ENCODE assay signal across 24 mouse cellular contexts in the genomic region with DNA sequence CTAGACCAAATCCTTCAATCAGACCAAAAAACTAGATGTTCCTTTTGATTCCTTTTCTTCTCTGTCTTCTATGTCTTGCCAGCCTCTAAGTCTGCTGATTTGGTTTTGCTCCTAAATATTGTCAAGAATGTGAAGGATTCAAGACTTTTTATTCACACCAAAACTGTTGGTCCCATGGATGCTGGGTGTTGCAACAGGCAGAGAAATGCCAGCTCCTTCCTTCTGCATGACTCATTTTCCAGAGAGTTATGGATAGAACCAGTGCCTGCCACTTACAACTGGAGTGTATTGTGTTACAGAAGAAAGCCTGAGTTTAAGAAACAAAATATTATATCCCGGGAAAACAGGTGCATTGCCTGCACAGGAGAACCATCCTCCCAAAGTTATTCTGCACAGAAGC. TPM values are rescaled to one million over a fixed set of nuclear protein-coding genes. Genes with fewer than 3 reads are reported as not detected.
DNase-seq lines count a peak whose midpoint lies in the region; ATAC-seq and TF ChIP-seq lines count a peak whose summit lies in the region.
"Had no signal": no experiment of that assay in that cellular context is flagged by ENCODE, and none has a peak within 500 bp of the region (broad histone marks: within the 10 kb centered on the region; RNA-seq: fewer than 3 reads in every experiment).

No protein-coding gene starts in this region.

- H3K4me3 ChIP-seq in gastrocnemius, adult 2 months, result no peak overlapping the region
- no peak overlapping the region for H3K4me3 ChIP-seq in midbrain, postnatal 0 days (ENCODE audit: low read depth, low read length)
- H3K4me3 ChIP-seq: heart, embryonic 13.5 days; hindbrain, embryonic 12.5 days; hindbrain, embryonic 15.5 days had no signal

- no peaks in the 10 kb centered on the region for H3K9me3 ChIP-seq in midbrain, postnatal 0 days (ENCODE audit: low read length)
- H3K9me3 ChIP-seq: G1E; heart, embryonic 13.5 days; hindbrain, embryonic 12.5 days; hindbrain, embryonic 15.5 days had no signal

- H3K4me1 ChIP-seq in midbrain, postnatal 0 days (ENCODE audit: insufficient read depth, low read length), result no peaks in the 10 kb centered on the region

- H3K27me3 ChIP-seq in midbrain, postnatal 0 days (ENCODE audit: insufficient read depth, low read length), result no peaks in the 10 kb centered on the region
- H3K27me3 ChIP-seq: CH12.LX; heart, embryonic 13.5 days; hindbrain, embryonic 12.5 days; hindbrain, embryonic 15.5 days had no signal

- H3K36me3 ChIP-seq in midbrain, postnatal 0 days (ENCODE audit: insufficient read depth, low read length), result no peaks in the 10 kb centered on the region
- H3K36me3 ChIP-seq: G1E; heart, embryonic 13.5 days; hindbrain, embryonic 12.5 days; hindbrain, embryonic 15.5 days had no signal

- H3K9ac ChIP-seq in midbrain, postnatal 0 days (replicated peaks; ENCODE audit: low read length, poor library complexity, severe bottlenecking), result no peak overlapping the region
- H3K9ac ChIP-seq: forebrain, postnatal 0 days; heart, embryonic 13.5 days; hindbrain, embryonic 12.5 days; hindbrain, embryonic 15.5 days had no signal

- no peak overlapping the region for H3K27ac ChIP-seq in gastrocnemius, adult 2 months
- no peak overlapping the region for H3K27ac ChIP-seq in midbrain, postnatal 0 days (ENCODE audit: low read depth, low read length)
- H3K27ac ChIP-seq: heart, embryonic 13.5 days; hindbrain, embryonic 12.5 days; hindbrain, embryonic 15.5 days had no signal

- H3K4me2 ChIP-seq in midbrain, postnatal 0 days (ENCODE audit: low read depth, low read length, poor library complexity, severe bottlenecking), result no peak overlapping the region
- H3K4me2 ChIP-seq: heart, embryonic 13.5 days; hindbrain, embryonic 12.5 days; hindbrain, embryonic 15.5 days had no signal

- ATAC-seq in frontal cortex, adult (ENCODE audit: low TSS enrichment), result peak; percentile 62; the same call in 1 of the 2 replicates
- no peak for ATAC-seq in midbrain, postnatal 0 days (ENCODE audit: low FRiP score)
- ATAC-seq: activated CD4-positive, CD25-positive, alpha-beta regulatory T cell, adult 4 months; forebrain, embryonic 14.5 days; forebrain, postnatal 0 days; intestine, postnatal 0 days had no signal

- 90% methylated on average over 1 of the region's 1 CpGs for WGBS in midbrain, postnatal 0 days

- no peak for TF ChIP-seq CTCF in gastrocnemius, adult 2 months (IDR thresholded peaks at IDR 0.05)
- TF ChIP-seq CTCF in midbrain, postnatal 0 days (IDR thresholded peaks at IDR 0.05), result no peak

- intact Hi-C loops in gastrocnemius, adult 2 months (cut with DNase I), result no loop called here

- no peak for DNase-seq in frontal cortex, adult 2 months (ENCODE audit: extremely low spot score in 1 of 2, low spot score in 1 of 2)
- DNase-seq in 3T3-L1 (ENCODE audit: low read depth, low spot score), result peak; percentile 75
- DNase-seq in adipocyte (ENCODE audit: low spot score), result peak; percentile 47
- no peak for DNase-seq in gastrocnemius, adult 2 months
- DNase-seq in midbrain, postnatal 0 days (ENCODE audit: low spot score), result no peak
- DNase-seq: adrenal gland, postnatal 10 days; adrenal gland, postnatal 36 days; B cell, adult 2 months; cerebellum, adult 18-20 months; cerebellum, adult 9-10 months; cerebellum, postnatal 14 days; forebrain, postnatal 0 days; gastrocnemius, postnatal 14 days; heart, postnatal 14 days; heart, postnatal 4 days had no signal

RNA-seq across cellular contexts. Expression of gene Ror1, which starts 55.2 kb away (rescaled TPM):
- polyA plus RNA-seq in frontal cortex, adult 2 months (2012; rRNA removed), result 0.78 and 0.98 TPM in 2 replicates
- total RNA-seq in gastrocnemius, adult 2 months (2021), result 1 to 10 TPM in 1 of 2 experiments, under 1 TPM in 1; 0.79 to 1.5 TPM
- total RNA-seq in midbrain, postnatal 0 days (2014; rRNA removed), result 2.8 and 3.0 TPM in 2 replicates
- 0.73 and 0.76 TPM in 2 replicates for polyA plus RNA-seq in midbrain, postnatal 0 days (2015; fragmentation: Nextera tagmentation; extraction: Ambion mirVana)
- total RNA-seq: CH12.LX had no signal
- polyA plus RNA-seq: activated CD4-positive, CD25-positive, alpha-beta regulatory T cell, adult 4 months; G1E had no signal

Comparison
In these comparisons a context has a peak if more than half of its experiments do, and no peak if none do; other contexts are left out.
1. DNase-seq: peak in 3T3-L1 (single experiment) and adipocyte (single experiment); none in frontal cortex, adult 2 months (0 of 2), gastrocnemius, adult 2 months (single experiment) and midbrain, postnatal 0 days (single experiment).